Mouse (Mus musculus) embryonic stem cell, embryonic (primary cell): ENCODE data around the gene Cdh12.

Experiments
- CTCF ChIA-PET, 4 experiments: fragments of 300-600 bp in 2 of 4; fragments of 350-600 bp in 2 of 4; sonication (Branson Sonifier 250); formaldehyde crosslinking; loops; one replicate each; lab custom pipeline; 2022; ENCODE audit warnings: inconsistent platforms in 2 of 4; lab: Charles Lee
- POLR2A ChIA-PET, 4 experiments: fragments of 300-600 bp in 2 of 4; fragments of 350-600 bp in 2 of 4; sonication (Branson Sonifier 250); formaldehyde crosslinking; loops; one replicate each; lab custom pipeline; 2022; ENCODE audit warnings: antibody characterized with exemption in 4 of 4, inconsistent platforms in 1 of 4; lab: Charles Lee

The Cdh12 gene

DNA sequence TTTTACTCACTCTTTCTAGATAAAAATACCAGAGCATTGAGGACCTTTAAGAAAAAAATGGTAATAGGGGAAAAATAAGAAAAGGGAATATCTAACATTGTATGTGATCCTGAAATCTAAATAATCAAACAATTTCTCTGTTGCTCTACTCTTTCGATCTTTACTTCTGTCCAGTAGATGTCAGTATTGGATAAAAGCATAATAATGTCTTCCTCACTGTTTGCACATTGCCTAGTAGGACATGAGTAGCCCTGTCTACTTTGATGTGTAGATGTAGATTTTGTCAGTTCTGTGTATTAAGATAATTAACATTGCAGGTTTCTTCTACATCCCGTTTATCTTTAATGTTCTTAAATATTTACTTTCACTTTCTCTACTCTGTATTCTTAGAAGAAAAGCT is 1087.8 kb downstream of the Cdh12 start:
- CTCF ChIA-PET, result no interaction called here

DNA sequence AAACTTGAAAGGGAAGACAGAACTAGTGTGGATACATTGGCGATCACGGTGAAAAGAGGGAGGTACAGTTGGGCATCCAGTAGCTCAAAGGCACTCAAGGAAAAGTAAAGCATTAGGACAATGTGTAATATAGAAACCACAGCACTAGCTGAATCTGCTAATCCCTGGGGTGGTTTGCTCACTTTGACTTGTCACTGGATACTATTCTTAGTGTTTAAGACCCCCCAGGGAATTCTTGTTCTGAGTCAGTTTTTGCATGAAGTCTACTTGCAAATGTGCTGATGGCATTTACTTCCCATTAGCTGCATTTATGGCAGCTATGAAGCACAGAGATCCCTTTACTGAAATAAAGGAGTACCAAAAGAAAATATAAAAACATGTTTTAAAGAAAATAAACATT is 1095.7 kb downstream of the Cdh12 start:
- POLR2A ChIA-PET, result no interaction called here
- CTCF ChIA-PET, result no interaction called here

More for the DNA sequence above, 1087.8 kb downstream of the Cdh12 start:
- POLR2A ChIA-PET, result no interaction called here

DNA sequence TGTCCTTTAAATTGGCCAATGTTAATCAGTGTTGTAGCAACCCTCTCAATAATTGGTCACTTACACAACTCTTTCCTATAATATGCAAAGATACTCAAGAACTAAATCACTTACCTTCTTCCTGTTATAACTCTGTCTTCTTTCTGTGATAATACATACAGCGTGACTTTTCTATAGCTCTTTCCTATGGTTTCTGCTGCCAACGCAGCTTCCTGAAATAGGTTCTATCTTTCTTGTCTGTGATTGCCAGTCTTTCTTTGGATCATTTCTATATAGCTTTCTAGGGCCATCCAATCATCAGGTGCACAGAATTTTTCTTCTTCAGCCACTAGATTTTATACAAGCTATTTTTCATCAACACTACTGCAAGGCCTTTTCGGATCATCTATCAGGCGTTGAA is 1106.9 kb downstream of the Cdh12 start:
- CTCF ChIA-PET, result no interaction called here

DNA sequence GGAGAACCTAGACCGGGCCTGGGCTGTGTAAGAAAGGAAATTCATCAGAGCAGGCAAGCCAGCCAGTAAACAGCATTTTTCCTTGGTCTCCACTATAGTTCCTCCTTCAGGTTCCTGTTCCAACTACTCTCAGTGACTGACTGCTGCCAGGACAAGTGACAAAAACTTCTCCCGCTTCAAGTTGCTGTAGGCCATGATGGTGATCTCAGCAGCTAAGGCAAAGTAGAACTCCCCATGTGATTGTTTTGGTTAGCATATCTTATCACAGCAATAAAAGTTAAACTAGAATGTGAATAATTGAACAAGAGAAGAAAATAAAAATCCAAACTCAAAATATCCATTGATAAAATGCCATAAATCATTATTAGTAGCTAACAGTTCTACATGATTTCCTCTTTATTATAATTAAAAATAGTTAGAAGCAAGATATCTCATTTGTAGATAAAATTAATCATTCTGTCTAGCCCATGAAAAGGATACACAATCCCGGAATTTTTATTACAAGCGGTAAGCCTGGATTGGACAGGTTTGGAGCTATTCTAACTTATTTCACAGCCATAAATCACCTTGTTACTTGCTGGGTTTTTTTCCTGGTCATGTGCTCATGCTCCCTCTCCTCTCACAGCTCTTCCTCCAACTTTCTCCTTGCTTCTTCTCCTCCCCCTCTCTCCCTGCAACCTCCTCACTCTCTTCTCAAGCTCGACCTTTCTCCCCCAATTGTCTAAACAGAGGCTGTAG is 1117.4 kb downstream of the Cdh12 start:
- POLR2A ChIA-PET, result no interaction called here

More for the DNA sequence above, 1106.9 kb downstream of the Cdh12 start:
- POLR2A ChIA-PET, result no interaction called here

DNA sequence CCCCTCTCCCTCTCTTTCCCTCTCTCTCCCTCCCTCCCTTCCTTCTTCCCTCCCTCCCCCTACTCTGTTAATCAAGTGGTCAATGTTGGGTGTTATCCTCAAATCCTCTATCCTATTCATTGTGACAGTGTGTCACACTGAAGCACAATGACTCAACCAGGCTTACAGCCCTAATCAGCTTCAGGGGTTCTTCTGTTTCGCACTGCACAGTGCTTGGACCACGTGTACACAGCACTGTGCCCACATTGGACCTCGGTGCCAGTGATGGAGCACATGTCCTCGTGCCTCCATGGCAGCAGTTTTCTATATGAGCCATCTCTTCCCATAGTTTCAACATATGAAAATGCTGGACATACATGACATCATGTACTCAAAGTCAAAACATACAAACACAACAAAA is 1155.4 kb downstream of the Cdh12 start:
- ChIA-PET CTCF (no interaction called here), POLR2A (no interaction called here)

More for the DNA sequence above, 1117.4 kb downstream of the Cdh12 start:
- CTCF ChIA-PET, result no interaction called here
